ENCODE assay signal across 9 mouse cellular contexts in genomic region chr6:91720588-91721214, GRCm38 (mm10). TPM values are rescaled to one million over a fixed set of nuclear protein-coding genes. Genes with fewer than 3 reads are reported as not detected.
DNase-seq lines count a peak whose midpoint lies in the region; ATAC-seq and TF ChIP-seq lines count a peak whose summit lies in the region.
"Had no signal": no experiment of that assay in that cellular context is flagged by ENCODE, and none has a peak within 500 bp of the region (broad histone marks: within the 10 kb centered on the region; RNA-seq: fewer than 3 reads in every experiment).

No protein-coding gene starts in this region.

- H3K4me1 ChIP-seq in kidney, embryonic 14.5 days (ENCODE audit: control insufficient read depth, insufficient read depth, low read length): peaks cover 38% of the 10 kb centered on the region
- peaks cover 24% of the 10 kb centered on the region for H3K4me1 ChIP-seq in forebrain, postnatal 0 days (ENCODE audit: insufficient read depth)
- H3K4me1 ChIP-seq in midbrain, embryonic 14.5 days (ENCODE audit: control insufficient read depth, insufficient read depth, low read length): peaks cover 41% of the 10 kb centered on the region

- no peak overlapping the region for H3K4me2 ChIP-seq in kidney, embryonic 14.5 days (replicated peaks; ENCODE audit: low read depth, low read length)
- peak overlapping the region; percentile 23; the same call in 1 of the 2 replicates for H3K4me2 ChIP-seq in forebrain, postnatal 0 days (ENCODE audit: low read depth)
- peak overlapping the region; percentile 40 for H3K4me2 ChIP-seq in midbrain, embryonic 14.5 days (ENCODE audit: low read length)

- intact Hi-C loops in left cerebral cortex, postnatal 14 days (cut with DNase I): no loop called here

- H3K27me3 ChIP-seq in kidney, embryonic 14.5 days (ENCODE audit: control insufficient read depth, insufficient read depth, low read length): no peaks in the 10 kb centered on the region
- H3K27me3 ChIP-seq in forebrain, postnatal 0 days (ENCODE audit: insufficient read depth, low read length): no peaks in the 10 kb centered on the region
- no peaks in the 10 kb centered on the region for H3K27me3 ChIP-seq in midbrain, embryonic 14.5 days (ENCODE audit: control insufficient read depth, insufficient read depth, low read length)

- H3K9ac ChIP-seq in kidney, embryonic 14.5 days (ENCODE audit: low read depth, low read length): no peak overlapping the region
- peak overlapping the region; percentile 31; the same call in 1 of the 2 replicates for H3K9ac ChIP-seq in forebrain, postnatal 0 days
- H3K9ac ChIP-seq in midbrain, embryonic 14.5 days (replicated peaks; ENCODE audit: low read length): no peak overlapping the region; the same call in 1 of the 2 replicates

- H3K36me3 ChIP-seq in kidney, embryonic 14.5 days (ENCODE audit: control insufficient read depth, insufficient read depth, low read length): peaks cover 38% of the 10 kb centered on the region
- peaks cover 41% of the 10 kb centered on the region for H3K36me3 ChIP-seq in forebrain, postnatal 0 days (ENCODE audit: insufficient read depth)
- H3K36me3 ChIP-seq in midbrain, embryonic 14.5 days (ENCODE audit: control insufficient read depth, insufficient read depth, low read length): peaks cover 39% of the 10 kb centered on the region

- H3K4me3 ChIP-seq in kidney, embryonic 14.5 days (ENCODE audit: low read length): no peak overlapping the region
- H3K4me3 ChIP-seq in forebrain, postnatal 0 days (ENCODE audit: low read depth, low read length): no peak overlapping the region
- no peak overlapping the region for H3K4me3 ChIP-seq in midbrain, embryonic 14.5 days (replicated peaks; ENCODE audit: low read depth, low read length)

- ATAC-seq in kidney, embryonic 14.5 days (ENCODE audit: low FRiP score, low TSS enrichment): peak; percentile 51
- peak; percentile 16; the same call in 1 of the 2 replicates for ATAC-seq in forebrain, postnatal 0 days
- ATAC-seq in midbrain, embryonic 14.5 days (ENCODE audit: low FRiP score, low TSS enrichment): peak; percentile 22
- ATAC-seq in monocyte, adult 5-6 weeks (replicated peaks; ENCODE audit: insufficient number of reproducible peaks, low FRiP score, low TSS enrichment, poor library complexity, severe bottlenecking): no peak

- DNase-seq in kidney, adult 9 months: no peak
- peak; percentile 50 for DNase-seq in embryo, embryonic 10.5 days (ENCODE audit: low spot score)
- no peak for DNase-seq in forebrain, postnatal 0 days
- no peak for DNase-seq in midbrain, embryonic 14.5 days
- no peak for DNase-seq in layer of hippocampus, adult 8-10 months (ENCODE audit: low spot score in 2 of 2)
- DNase-seq in left cerebral cortex, postnatal 14 days (ENCODE audit: low spot score in 2 of 2): no peak
- DNase-seq: adrenal gland, postnatal 14 days had no signal

- H3K27ac ChIP-seq in kidney, embryonic 14.5 days (ENCODE audit: low read depth, low read length): peak overlapping the region; percentile 43; the same call in 1 of the 2 replicates
- H3K27ac ChIP-seq in forebrain, postnatal 0 days (ENCODE audit: low read depth, low read length): peak overlapping the region; percentile 66
- peak overlapping the region; percentile 92 for H3K27ac ChIP-seq in midbrain, embryonic 14.5 days (replicated peaks; ENCODE audit: low read depth, low read length)

- H3K9me3 ChIP-seq in kidney, embryonic 14.5 days (ENCODE audit: control insufficient read depth, low read length): no peaks in the 10 kb centered on the region
- no peaks in the 10 kb centered on the region for H3K9me3 ChIP-seq in forebrain, postnatal 0 days (ENCODE audit: low read length)
- no peaks in the 10 kb centered on the region for H3K9me3 ChIP-seq in midbrain, embryonic 14.5 days (ENCODE audit: control insufficient read depth, low read length)

- WGBS in kidney, embryonic 14.5 days: 28% methylated on average over 4 of the region's 4 CpGs
- 61% methylated on average over 4 of the region's 4 CpGs for WGBS in forebrain, postnatal 0 days
- 50% methylated on average over 4 of the region's 4 CpGs for WGBS in midbrain, embryonic 14.5 days

- TF ChIP-seq CTCF in forebrain, postnatal 0 days (IDR thresholded peaks at IDR 0.05; ENCODE audit: low read depth): no peak

RNA-seq across cellular contexts. Expression of gene Slc6a6, which starts 36.8 kb away (rescaled TPM):
- 51.7 and 95.1 TPM in 2 replicates for polyA plus RNA-seq in kidney, embryonic 14.5 days (2014; fragmentation: Nextera tagmentation; extraction: Ambion mirVana)
- total RNA-seq in forebrain, postnatal 0 days (2014; rRNA removed): 72.2 and 101 TPM in 2 replicates
- polyA plus RNA-seq in forebrain, postnatal 0 days (2015; fragmentation: Nextera tagmentation; extraction: Ambion mirVana): 89.5 and 139 TPM in 2 replicates
- polyA plus RNA-seq in midbrain, embryonic 14.5 days (2014; fragmentation: Nextera tagmentation; extraction: Ambion mirVana): 94.1 and 94.3 TPM in 2 replicates
- 100 to 1,000 TPM; 142 to 166 (median 152) TPM for total RNA-seq in layer of hippocampus, adult 8-10 months (2022)
- 100 to 1,000 TPM; 159 to 165 TPM for total RNA-seq in left cerebral cortex, postnatal 14 days (2021)
- 63.2 to 87.6 TPM (median 76.2 TPM) in 3 replicates for total RNA-seq in monocyte, adult 5-6 weeks (2017)
